Mouse (Mus musculus): Measurements from ENCODE around the gene Rab29.

DNA sequence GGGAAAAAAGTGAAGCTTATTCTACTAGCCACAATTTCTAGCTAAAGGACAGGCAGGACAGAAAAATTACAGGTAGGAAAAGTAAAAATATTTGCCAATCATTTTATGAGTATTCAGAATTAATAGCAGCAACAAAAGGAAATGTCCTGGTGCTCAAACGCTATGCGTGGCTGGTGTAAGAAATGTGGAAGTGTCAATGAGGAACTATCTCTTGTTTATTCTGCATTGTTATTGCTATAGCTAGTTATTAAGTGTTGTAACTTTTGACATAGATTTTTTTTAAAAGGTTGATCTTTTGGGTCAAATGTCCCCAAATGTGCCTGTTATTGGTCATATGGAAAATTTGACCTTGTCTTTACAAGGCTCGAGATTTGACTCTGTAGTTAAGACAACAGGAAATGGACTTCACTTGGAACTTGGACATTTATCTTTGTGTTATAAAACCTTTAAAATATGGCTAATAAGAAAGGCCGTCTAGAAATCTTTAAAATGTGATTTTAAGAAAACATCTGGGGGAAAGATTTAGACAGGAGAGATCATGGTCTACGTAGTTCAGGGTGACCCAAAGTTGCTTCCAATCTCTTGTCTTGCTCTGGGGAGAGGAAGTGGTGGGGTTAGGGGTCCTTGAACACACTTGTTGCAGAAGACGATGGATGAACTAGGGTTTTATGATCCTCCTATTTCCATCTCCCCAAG lies 572 bp upstream of the Rab29 start:
- TF ChIP-seq CTCF (conservative IDR thresholded peaks at IDR 0.05; ENCODE audit: insufficient read depth, insufficient read length, low read depth, low read length) (no peak), POLR2A (IDR thresholded peaks at IDR 0.05; ENCODE audit: low read depth, low read length) (no peak)
